Mouse (Mus musculus) splenic B cell, adult 2 months (primary cell): ENCODE data around the gene Vhl.

Source experiments
- DNase-seq: peaks from one replicate; pipeline ENCODE4 v3.0.0-alpha.2; 2011; ENCODE audit warnings: low read depth, low spot score
- H3K27me3 ChIP-seq: 2 replicates; pipeline ENCODE4 v1.6.1; 2012; ENCODE audit warnings: mild to moderate bottlenecking, low read length, moderate library complexity, mixed read lengths; ENCODE audit not compliant: control insufficient read depth, poor library complexity, insufficient read depth, severe bottlenecking
- H3K36me3 ChIP-seq: 2 replicates; pipeline ENCODE4 v1.6.1; 2012; ENCODE audit warnings: mild to moderate bottlenecking, low read length, moderate library complexity, mixed read lengths; ENCODE audit not compliant: control insufficient read depth, poor library complexity, insufficient read depth, severe bottlenecking

The Vhl gene

GRCm38 (mm10) chr6:113608871-113609270 lies 14.9 kb upstream of the Vhl start:
- no peaks in the 10 kb centered on the region; the same call in 1 of the 2 replicates for H3K36me3 ChIP-seq
- no peaks in the 10 kb centered on the region for H3K27me3 ChIP-seq
- no peak for DNase-seq

DNA sequence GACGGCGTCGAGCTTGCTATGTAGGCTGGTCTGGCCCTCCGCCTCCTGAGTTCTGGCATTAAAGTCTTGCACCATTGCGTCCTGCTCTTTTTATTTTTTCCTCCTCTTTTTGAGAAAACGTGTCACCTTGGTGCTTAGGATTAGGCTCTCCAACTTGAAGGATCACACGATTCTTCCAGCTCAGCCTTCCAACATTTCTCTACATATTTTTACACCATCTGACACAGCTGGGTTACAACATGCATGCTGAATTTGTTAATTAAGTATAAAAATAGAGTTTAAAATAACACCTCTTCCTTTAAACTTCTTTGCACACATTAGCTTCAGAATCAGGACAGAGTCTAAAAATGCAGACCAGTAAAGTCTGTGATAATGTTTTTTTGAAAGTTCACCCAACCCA lies 14.5 kb upstream of the Vhl start:
- no peaks in the 10 kb centered on the region; the same call in 1 of the 2 replicates for H3K36me3 ChIP-seq
- DNase-seq = no peak

DNA sequence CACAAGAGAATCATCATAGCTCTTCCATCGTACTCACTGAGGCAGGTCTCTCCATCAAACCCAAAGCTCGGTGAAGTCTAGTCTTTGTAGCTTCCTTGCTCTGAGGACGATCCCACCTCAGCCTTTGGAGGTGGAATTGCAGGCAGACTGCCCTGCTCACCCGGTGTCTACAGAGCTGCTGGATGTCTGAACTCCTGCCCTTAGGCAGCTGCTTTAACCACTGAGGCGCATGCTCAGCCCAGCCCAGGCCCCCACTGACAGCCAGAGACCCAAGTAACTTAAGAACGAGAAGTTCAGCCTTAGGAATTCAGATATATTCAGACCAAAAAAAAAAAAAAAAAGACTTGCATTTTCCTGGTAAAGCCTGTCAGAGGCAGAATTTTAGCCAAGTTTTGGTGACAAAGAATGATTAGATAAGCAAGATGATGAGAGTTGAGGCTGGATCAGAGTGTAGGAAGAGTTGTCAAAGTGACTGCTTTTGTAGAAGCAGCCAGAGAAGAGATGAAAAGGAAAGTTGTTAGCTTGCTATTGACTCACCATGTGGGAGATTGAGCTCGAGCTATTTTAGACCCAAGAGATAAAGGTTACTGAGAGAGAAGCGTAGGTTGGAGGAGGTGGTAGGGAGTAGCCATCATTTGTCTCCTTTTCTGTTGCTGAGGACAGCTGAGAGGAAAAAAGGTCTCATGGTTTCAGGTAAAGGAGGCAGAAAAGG lies 11.3 kb upstream of the Vhl start:
- Histone ChIP-seq H3K27me3 (no peaks in the 10 kb centered on the region), H3K36me3 (peaks cover 12% of the 10 kb centered on the region; the same call in 1 of the 2 replicates)
- DNase-seq = no peak

More for the DNA sequence above, 14.5 kb upstream of the Vhl start:
- no peaks in the 10 kb centered on the region for H3K27me3 ChIP-seq

DNA sequence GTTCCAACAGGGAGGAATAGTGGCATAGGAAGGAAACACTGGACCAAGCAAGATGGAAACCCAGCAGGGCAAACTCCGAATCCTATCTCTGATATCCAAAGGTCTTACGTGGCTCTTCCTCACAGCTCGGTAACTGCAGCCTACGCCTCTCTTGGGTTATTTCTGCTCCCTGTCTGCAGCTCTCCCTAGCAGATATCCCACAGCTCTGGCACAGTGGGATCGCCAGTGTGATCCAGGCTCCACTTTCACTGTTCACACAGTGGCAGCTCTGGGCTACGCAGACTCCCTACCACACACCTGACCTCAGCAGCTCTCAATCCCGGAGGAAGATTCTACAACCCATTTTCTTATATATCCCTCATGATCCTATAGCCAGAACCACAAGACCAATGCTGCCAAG lies 9.6 kb upstream of the Vhl start:
- Histone ChIP-seq H3K36me3 (peaks cover 12% of the 10 kb centered on the region; the same call in 1 of the 2 replicates), H3K27me3 (no peaks in the 10 kb centered on the region)
- no peak for DNase-seq

- H3K36me3 ChIP-seq = peaks cover 12% of the 10 kb centered on the region; the same call in 1 of the 2 replicates
- DNase-seq = no peak
These were observed 8.8 kb upstream of the Vhl start for GRCm38 (mm10) chr6:113614997-113615396.

GRCm38 (mm10) chr6:113615489-113615888 lies 8.3 kb upstream of the Vhl start:
- H3K27me3 ChIP-seq = no peaks in the 10 kb centered on the region
- DNase-seq = no peak
- H3K36me3 ChIP-seq = peaks cover 12% of the 10 kb centered on the region; the same call in 1 of the 2 replicates

More at GRCm38 (mm10) chr6:113614997-113615396, 8.8 kb upstream of the Vhl start:
- H3K27me3 ChIP-seq = no peaks in the 10 kb centered on the region

- Histone ChIP-seq H3K36me3 (no peaks in the 10 kb centered on the region; the same call in 1 of the 2 replicates), H3K27me3 (no peaks in the 10 kb centered on the region)
- DNase-seq = no peak
These were observed 373 bp upstream of the Vhl start for GRCm38 (mm10) chr6:113623386-113623785.

- DNase-seq = no peak
- Histone ChIP-seq H3K36me3 (no peaks in the 10 kb centered on the region; the same call in 1 of the 2 replicates), H3K27me3 (no peaks in the 10 kb centered on the region)
These were observed 1.4 kb downstream of the Vhl start for GRCm38 (mm10) chr6:113624989-113625770.

- H3K36me3 ChIP-seq = peaks cover 2% of the 10 kb centered on the region; the same call in 1 of the 2 replicates
- DNase-seq = no peak
- no peaks in the 10 kb centered on the region for H3K27me3 ChIP-seq
These were observed 6.6 kb downstream of the Vhl start for GRCm38 (mm10) chr6:113630322-113630721.

DNA sequence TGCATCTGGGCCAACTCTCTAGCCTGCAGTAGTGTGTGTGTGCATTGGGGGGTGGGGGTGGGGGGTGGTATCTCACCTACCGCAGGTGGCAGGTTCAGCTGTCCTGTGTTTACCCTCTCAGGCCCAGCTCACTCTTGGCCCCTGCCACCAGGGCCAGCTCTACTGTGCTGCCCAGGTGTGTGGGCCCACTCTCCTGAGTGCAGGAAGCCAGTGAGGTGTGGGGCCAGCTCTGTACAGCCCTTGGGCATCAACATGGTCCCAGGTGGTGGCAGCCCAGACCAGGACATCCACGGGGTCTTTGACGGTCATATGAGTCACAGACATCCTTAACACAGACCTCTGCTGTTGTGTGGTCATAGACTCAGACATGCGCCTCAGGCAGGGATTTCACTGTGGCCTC lies 9.1 kb downstream of the Vhl start:
- Histone ChIP-seq H3K27me3 (no peaks in the 10 kb centered on the region), H3K36me3 (peaks cover 2% of the 10 kb centered on the region; the same call in 1 of the 2 replicates)
- DNase-seq = no peak

DNA sequence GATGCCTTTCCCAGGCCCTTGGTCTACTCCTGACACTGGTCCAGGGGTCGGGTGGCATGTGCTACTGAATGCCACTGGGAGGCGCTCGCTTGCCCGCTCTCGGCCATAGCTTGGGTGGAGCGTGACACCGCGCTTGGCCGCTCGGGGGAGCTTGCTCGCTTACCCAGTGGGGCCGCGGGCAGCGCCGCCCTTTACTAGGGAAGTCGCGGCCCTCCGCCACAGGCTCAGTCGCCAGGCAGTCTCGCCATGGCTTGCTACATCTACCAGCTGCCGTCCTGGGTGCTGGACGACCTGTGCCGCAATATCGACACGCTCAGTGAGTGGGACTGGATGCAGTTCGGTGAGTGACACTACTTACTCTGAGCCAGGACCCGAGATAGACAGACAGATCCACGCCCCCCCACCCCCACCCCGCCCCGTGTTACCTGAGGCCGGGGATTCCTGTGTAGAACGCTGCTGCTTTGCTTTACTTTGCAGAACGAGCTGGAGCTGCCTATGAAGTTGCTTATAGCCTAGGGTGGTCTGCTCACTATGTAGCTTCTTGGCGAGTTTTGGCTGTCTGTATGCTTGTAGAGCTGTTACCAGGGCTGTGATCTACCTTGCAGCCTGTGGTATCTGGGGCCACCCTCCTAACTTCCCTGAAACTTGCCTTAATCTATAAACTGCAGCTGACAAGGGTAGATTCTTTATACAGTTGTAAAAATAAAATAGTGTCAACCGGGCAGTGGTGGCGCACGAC lies 14.7 kb downstream of the Vhl start, which contains the start of gene Irak2:
Gene Irak2, plus strand, starts transcription at position 166 of the 739 bp plus-strand sequence.
- peak; percentile 96 for DNase-seq
- Histone ChIP-seq H3K27me3 (no peaks in the 10 kb centered on the region), H3K36me3 (0 out of 2 replicates have a peak, but pooled peaks cover 2% of the 10 kb centered on the region)

GRCm38 (mm10) chr6:113639201-113639600 lies 15.4 kb downstream of the Vhl start:
- H3K27me3 ChIP-seq = no peaks in the 10 kb centered on the region
- 0 out of 2 replicates have a peak, but pooled peaks cover 2% of the 10 kb centered on the region for H3K36me3 ChIP-seq
- no peak for DNase-seq

- Histone ChIP-seq H3K36me3 (0 out of 2 replicates have a peak, but pooled peaks cover 3% of the 10 kb centered on the region), H3K27me3 (no peaks in the 10 kb centered on the region)
- DNase-seq = no peak
These were observed 18.8 kb downstream of the Vhl start for GRCm38 (mm10) chr6:113642605-113643004.

GRCm38 (mm10) chr6:113643021-113643420 lies 19.3 kb downstream of the Vhl start:
- no peak for DNase-seq
- Histone ChIP-seq H3K36me3 (peaks cover 3% of the 10 kb centered on the region; the same call in 1 of the 2 replicates), H3K27me3 (no peaks in the 10 kb centered on the region)
